Mouse (Mus musculus): ENCODE measurements around the gene Pfkm. TPM values are rescaled to one million over a fixed set of nuclear protein-coding genes. Genes with fewer than 3 reads are reported as not detected.

The Pfkm gene
- polyA plus RNA-seq, 1 experiment from 2014 or later: 29.6 TPM

GRCm38 (mm10) chr15:98089421-98090183 is 2.8 kb upstream of the Pfkm start:
- Histone ChIP-seq H3K4me1 (ENCODE audit: control insufficient read depth, insufficient read depth, low read length) (peaks cover 7% of the 10 kb centered on the region; the same call in 1 of the 2 replicates), H3K9me3 (ENCODE audit: control insufficient read depth, low read depth, low read length) (no peaks in the 10 kb centered on the region), H3K27ac (ENCODE audit: low read length) (no peak overlapping the region), H3K36me3 (ENCODE audit: control insufficient read depth, insufficient read depth, low read length) (peaks cover 3% of the 10 kb centered on the region; the same call in 1 of the 2 replicates), H3K4me2 (replicated peaks; ENCODE audit: low read depth, low read length) (no peak overlapping the region), H3K9ac (replicated peaks; ENCODE audit: low read depth, low read length) (no peak overlapping the region), H3K27me3 (ENCODE audit: control insufficient read depth, insufficient read depth, low read length) (no peaks in the 10 kb centered on the region), H3K4me3 (ENCODE audit: low read depth, low read length) (no peak overlapping the region)
- 80% methylated on average over 9 of the region's 9 CpGs for WGBS
- no peak for ATAC-seq (ENCODE audit: insufficient number of reproducible peaks, insufficient read depth, low FRiP score, low read depth)

DNA sequence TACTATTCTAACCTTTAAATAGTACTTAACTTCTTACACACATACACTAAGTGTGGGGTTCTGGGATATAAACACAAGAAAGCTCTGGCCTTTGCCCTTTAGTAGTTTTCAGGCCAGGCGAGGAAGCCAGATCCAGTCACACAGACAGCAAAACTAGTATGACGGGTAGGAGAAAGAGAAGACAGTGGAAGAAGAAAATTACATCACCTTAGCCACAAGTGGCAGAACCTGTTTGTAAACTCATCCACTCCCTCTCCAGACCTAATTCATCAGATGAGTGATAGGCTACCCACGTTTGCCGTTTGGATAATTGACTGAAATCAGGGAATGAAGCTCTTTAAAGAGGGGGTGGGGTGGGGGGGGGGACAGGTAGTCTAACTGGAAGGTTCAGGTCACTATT is 548 bp upstream of the Pfkm start:
- Histone ChIP-seq H3K4me3 (ENCODE audit: low read depth, low read length) (peak overlapping the region; percentile 97), H3K4me2 (replicated peaks; ENCODE audit: low read depth, low read length) (peak overlapping the region; percentile 62), H3K9ac (replicated peaks; ENCODE audit: low read depth, low read length) (peak overlapping the region; percentile 86; the same call in 1 of the 2 replicates), H3K27me3 (ENCODE audit: control insufficient read depth, insufficient read depth, low read length) (no peaks in the 10 kb centered on the region), H3K36me3 (ENCODE audit: control insufficient read depth, insufficient read depth, low read length) (no peaks in the 10 kb centered on the region), H3K27ac (ENCODE audit: low read length) (no peak overlapping the region), H3K4me1 (ENCODE audit: control insufficient read depth, insufficient read depth, low read length) (peaks cover 7% of the 10 kb centered on the region; the same call in 1 of the 2 replicates), H3K9me3 (ENCODE audit: control insufficient read depth, low read depth, low read length) (no peaks in the 10 kb centered on the region)
- ATAC-seq (ENCODE audit: insufficient number of reproducible peaks, insufficient read depth, low FRiP score, low read depth): no peak
- WGBS: 15% methylated on average over 4 of the region's 4 CpGs

- under 1% methylated on average over 55 of the region's 58 CpGs for WGBS
- Histone ChIP-seq H3K4me3 (ENCODE audit: low read depth, low read length) (peak within 1 kb of the TSS; percentile 97), H3K27me3 (ENCODE audit: control insufficient read depth, insufficient read depth, low read length) (no peaks in the 10 kb centered on the region), H3K36me3 (ENCODE audit: control insufficient read depth, insufficient read depth, low read length) (no peaks in the 10 kb centered on the region), H3K4me1 (ENCODE audit: control insufficient read depth, insufficient read depth, low read length) (peaks cover 7% of the 10 kb centered on the region; the same call in 1 of the 2 replicates), H3K9ac (replicated peaks; ENCODE audit: low read depth, low read length) (peak within 1 kb of the TSS; percentile 86), H3K4me2 (replicated peaks; ENCODE audit: low read depth, low read length) (peak within 1 kb of the TSS; percentile 62), H3K9me3 (ENCODE audit: control insufficient read depth, low read depth, low read length) (no peaks in the 10 kb centered on the region), H3K27ac (ENCODE audit: low read length) (peak within 1 kb of the TSS; percentile 95)
- peak; percentile 87 for ATAC-seq (ENCODE audit: insufficient number of reproducible peaks, insufficient read depth, low FRiP score, low read depth)
Observed at GRCm38 (mm10) chr15:98093121-98094011, 977 bp downstream of the Pfkm start, which contains the start of gene Senp1. TSS of gene Senp1 (minus strand) at chr15:98093744.

DNA sequence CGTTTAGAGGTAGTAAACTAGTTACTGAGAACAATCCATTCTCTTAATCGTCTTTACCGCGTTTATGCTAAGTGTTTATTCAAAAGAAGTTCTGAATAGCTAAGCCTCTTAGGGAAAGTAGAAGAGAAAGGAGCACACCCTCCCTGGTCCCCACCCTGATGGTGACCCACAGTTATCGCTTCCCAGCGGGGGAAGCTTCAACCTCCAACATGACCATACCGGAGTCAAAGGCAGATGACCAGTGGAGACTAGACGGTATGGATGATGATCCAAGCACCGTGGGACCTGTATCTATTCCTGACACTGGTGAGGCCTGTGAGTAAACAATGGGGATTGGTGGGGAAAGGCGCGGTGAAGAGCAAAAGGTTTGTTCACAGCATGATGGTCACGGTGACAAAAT is 2.5 kb downstream of the Pfkm start:
- H3K27me3 ChIP-seq (ENCODE audit: control insufficient read depth, insufficient read depth, low read length): no peaks in the 10 kb centered on the region
- no peaks in the 10 kb centered on the region for H3K36me3 ChIP-seq (ENCODE audit: control insufficient read depth, insufficient read depth, low read length)
- H3K4me1 ChIP-seq (ENCODE audit: control insufficient read depth, insufficient read depth, low read length): peaks cover 7% of the 10 kb centered on the region; the same call in 1 of the 2 replicates
- H3K9ac ChIP-seq (replicated peaks; ENCODE audit: low read depth, low read length): no peak overlapping the region
- H3K4me2 ChIP-seq (replicated peaks; ENCODE audit: low read depth, low read length): no peak overlapping the region
- no peaks in the 10 kb centered on the region for H3K9me3 ChIP-seq (ENCODE audit: control insufficient read depth, low read depth, low read length)
- whole genome bisulfite sequencing: 88% methylated on average over 12 of the region's 12 CpGs
- H3K4me3 ChIP-seq (ENCODE audit: low read depth, low read length): no peak overlapping the region
- no peak overlapping the region for H3K27ac ChIP-seq (ENCODE audit: low read length)
- ATAC-seq (ENCODE audit: insufficient number of reproducible peaks, insufficient read depth, low FRiP score, low read depth): no peak

- no peak for ATAC-seq (ENCODE audit: insufficient number of reproducible peaks, insufficient read depth, low FRiP score, low read depth)
- H3K9ac ChIP-seq (replicated peaks; ENCODE audit: low read depth, low read length): no peak overlapping the region
- WGBS: 44% methylated on average over 3 of the region's 3 CpGs
- no peak overlapping the region for H3K4me2 ChIP-seq (replicated peaks; ENCODE audit: low read depth, low read length)
- no peaks in the 10 kb centered on the region for H3K27me3 ChIP-seq (ENCODE audit: control insufficient read depth, insufficient read depth, low read length)
- peaks cover 2% of the 10 kb centered on the region; the same call in 1 of the 2 replicates for H3K4me1 ChIP-seq (ENCODE audit: control insufficient read depth, insufficient read depth, low read length)
- no peaks in the 10 kb centered on the region for H3K9me3 ChIP-seq (ENCODE audit: control insufficient read depth, low read depth, low read length)
- no peaks in the 10 kb centered on the region for H3K36me3 ChIP-seq (ENCODE audit: control insufficient read depth, insufficient read depth, low read length)
- H3K4me3 ChIP-seq (ENCODE audit: low read depth, low read length): no peak overlapping the region
- H3K27ac ChIP-seq (ENCODE audit: low read length): no peak overlapping the region
Observed at GRCm38 (mm10) chr15:98096957-98097356, 4.6 kb downstream of the Pfkm start.

GRCm38 (mm10) chr15:98098519-98098918 is 6.1 kb downstream of the Pfkm start:
- Histone ChIP-seq H3K4me1 (ENCODE audit: control insufficient read depth, insufficient read depth, low read length) (no peaks in the 10 kb centered on the region), H3K4me2 (replicated peaks; ENCODE audit: low read depth, low read length) (no peak overlapping the region), H3K27me3 (ENCODE audit: control insufficient read depth, insufficient read depth, low read length) (no peaks in the 10 kb centered on the region), H3K4me3 (ENCODE audit: low read depth, low read length) (no peak overlapping the region), H3K9ac (replicated peaks; ENCODE audit: low read depth, low read length) (no peak overlapping the region), H3K27ac (ENCODE audit: low read length) (no peak overlapping the region), H3K9me3 (ENCODE audit: control insufficient read depth, low read depth, low read length) (no peaks in the 10 kb centered on the region), H3K36me3 (ENCODE audit: control insufficient read depth, insufficient read depth, low read length) (no peaks in the 10 kb centered on the region)
- ATAC-seq (ENCODE audit: insufficient number of reproducible peaks, insufficient read depth, low FRiP score, low read depth): no peak
- 83% methylated on average over 9 of the region's 9 CpGs for WGBS

- H3K36me3 ChIP-seq (ENCODE audit: control insufficient read depth, insufficient read depth, low read length): no peaks in the 10 kb centered on the region
- no peak overlapping the region for H3K27ac ChIP-seq (ENCODE audit: low read length)
- H3K9me3 ChIP-seq (ENCODE audit: control insufficient read depth, low read depth, low read length): no peaks in the 10 kb centered on the region
- no peak overlapping the region for H3K4me2 ChIP-seq (replicated peaks; ENCODE audit: low read depth, low read length)
- H3K9ac ChIP-seq (replicated peaks; ENCODE audit: low read depth, low read length): no peak overlapping the region
- H3K4me3 ChIP-seq (ENCODE audit: low read depth, low read length): no peak overlapping the region
- WGBS: 91% methylated on average over 6 of the region's 6 CpGs
- H3K27me3 ChIP-seq (ENCODE audit: control insufficient read depth, insufficient read depth, low read length): no peaks in the 10 kb centered on the region
- no peak for ATAC-seq (ENCODE audit: insufficient number of reproducible peaks, insufficient read depth, low FRiP score, low read depth)
- no peaks in the 10 kb centered on the region for H3K4me1 ChIP-seq (ENCODE audit: control insufficient read depth, insufficient read depth, low read length)
Observed at GRCm38 (mm10) chr15:98102401-98102800, 10.0 kb downstream of the Pfkm start.

DNA sequence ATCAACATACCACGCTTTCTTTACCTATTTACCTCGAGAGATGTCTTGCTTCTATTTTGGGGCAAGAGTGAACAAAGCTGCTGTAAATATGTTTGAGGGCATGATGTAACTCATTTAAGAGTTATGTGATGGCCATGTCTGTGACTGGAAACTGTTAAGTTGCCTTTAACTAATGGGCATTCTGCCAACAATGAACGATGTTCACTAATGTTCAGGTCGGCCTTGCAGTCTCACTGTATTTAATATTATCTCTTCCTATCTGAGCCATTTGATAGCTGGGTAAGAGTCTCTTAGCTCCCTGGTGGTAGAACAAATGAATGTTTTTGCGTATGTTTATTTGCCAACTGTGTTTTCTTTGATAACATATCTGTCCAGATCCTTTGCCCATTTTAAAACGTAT is 14.1 kb downstream of the Pfkm start:
- WGBS: 64% methylated on average over 6 of the region's 6 CpGs
- H3K36me3 ChIP-seq (ENCODE audit: control insufficient read depth, insufficient read depth, low read length): no peaks in the 10 kb centered on the region
- no peaks in the 10 kb centered on the region for H3K27me3 ChIP-seq (ENCODE audit: control insufficient read depth, insufficient read depth, low read length)
- no peak overlapping the region for H3K9ac ChIP-seq (replicated peaks; ENCODE audit: low read depth, low read length)
- no peak for ATAC-seq (ENCODE audit: insufficient number of reproducible peaks, insufficient read depth, low FRiP score, low read depth)
- H3K4me1 ChIP-seq (ENCODE audit: control insufficient read depth, insufficient read depth, low read length): no peaks in the 10 kb centered on the region
- no peak overlapping the region for H3K4me2 ChIP-seq (replicated peaks; ENCODE audit: low read depth, low read length)
- no peak overlapping the region for H3K4me3 ChIP-seq (ENCODE audit: low read depth, low read length)
- no peaks in the 10 kb centered on the region for H3K9me3 ChIP-seq (ENCODE audit: control insufficient read depth, low read depth, low read length)
- H3K27ac ChIP-seq (ENCODE audit: low read length): no peak overlapping the region
